Mouse (Mus musculus): Measurements from ENCODE around the gene Ssh3. TPM values are rescaled to one million over a fixed set of nuclear protein-coding genes. Genes with fewer than 3 reads are reported as not detected.

The Ssh3 gene
- polyA plus RNA-seq, 1 experiment from 2014 or later, result 4.4 TPM

- H3K4me1 ChIP-seq, result peaks cover 41% of the 10 kb centered on the region
- DNase-seq (ENCODE audit: low spot score), result no peak
- peak overlapping the region; percentile 61; the same call in 1 of the 2 replicates for H3K27ac ChIP-seq
- 18% methylated on average over 9 of the region's 9 CpGs for WGBS
- 0 out of 2 replicates have a peak overlapping the region, but pooled peaks have one; percentile 17 for H3K4me3 ChIP-seq
- no peaks in the 10 kb centered on the region for H3K9me3 ChIP-seq (replicated peaks)
- peaks cover 37% of the 10 kb centered on the region for H3K27me3 ChIP-seq (ENCODE audit: low read depth, poor library complexity, severe bottlenecking)
- no peaks in the 10 kb centered on the region for H3K36me3 ChIP-seq
These were observed 39.4 kb downstream of the Ssh3 start for GRCm38 (mm10) chr19:4229451-4230076.

GRCm38 (mm10) chr19:4228891-4229290 lies 40.1 kb downstream of the Ssh3 start:
- 78% methylated on average over 4 of the region's 4 CpGs for WGBS

GRCm38 (mm10) chr19:4227894-4228678 lies 40.9 kb downstream of the Ssh3 start:
- DNase-seq (ENCODE audit: low spot score), result peak; percentile 79
- Histone ChIP-seq H3K4me3 (no peak overlapping the region), H3K27ac (0 out of 2 replicates have a peak overlapping the region, but pooled peaks have one; percentile 42), H3K27me3 (ENCODE audit: low read depth, poor library complexity, severe bottlenecking) (peaks cover 34% of the 10 kb centered on the region), H3K36me3 (peaks cover under 1% of the 10 kb centered on the region; the same call in 1 of the 2 replicates), H3K4me1 (peaks cover 41% of the 10 kb centered on the region), H3K9me3 (replicated peaks) (no peaks in the 10 kb centered on the region)
- 19% methylated on average over 8 of the region's 8 CpGs for WGBS

More at GRCm38 (mm10) chr19:4228891-4229290, 40.1 kb downstream of the Ssh3 start:
- DNase-seq (ENCODE audit: low spot score), result no peak
- Histone ChIP-seq H3K4me1 (peaks cover 41% of the 10 kb centered on the region), H3K27me3 (ENCODE audit: low read depth, poor library complexity, severe bottlenecking) (peaks cover 37% of the 10 kb centered on the region), H3K4me3 (no peak overlapping the region), H3K36me3 (no peaks in the 10 kb centered on the region), H3K9me3 (replicated peaks) (no peaks in the 10 kb centered on the region), H3K27ac (no peak overlapping the region)

GRCm38 (mm10) chr19:4227446-4227845 lies 41.5 kb downstream of the Ssh3 start:
- H3K27ac ChIP-seq, result no peak overlapping the region
- no peak for DNase-seq (ENCODE audit: low spot score)
- peaks cover 7% of the 10 kb centered on the region for H3K36me3 ChIP-seq
- H3K4me3 ChIP-seq, result no peak overlapping the region
- 75% methylated on average over 5 of the region's 5 CpGs for WGBS
- no peaks in the 10 kb centered on the region for H3K9me3 ChIP-seq (replicated peaks)
- peaks cover 35% of the 10 kb centered on the region for H3K27me3 ChIP-seq (ENCODE audit: low read depth, poor library complexity, severe bottlenecking)
- peaks cover 42% of the 10 kb centered on the region for H3K4me1 ChIP-seq

GRCm38 (mm10) chr19:4226779-4227178 lies 42.2 kb downstream of the Ssh3 start:
- H3K36me3 ChIP-seq, result peaks cover 14% of the 10 kb centered on the region
- H3K4me1 ChIP-seq, result peaks cover 42% of the 10 kb centered on the region
- H3K27ac ChIP-seq, result no peak overlapping the region
- WGBS, result 89% methylated on average over 7 of the region's 7 CpGs
- no peak overlapping the region for H3K4me3 ChIP-seq
- no peak for DNase-seq (ENCODE audit: low spot score)
- H3K9me3 ChIP-seq (replicated peaks), result no peaks in the 10 kb centered on the region
- H3K27me3 ChIP-seq (ENCODE audit: low read depth, poor library complexity, severe bottlenecking), result peaks cover 42% of the 10 kb centered on the region

GRCm38 (mm10) chr19:4222165-4222564 lies 46.8 kb downstream of the Ssh3 start:
- Histone ChIP-seq H3K36me3 (peaks cover 29% of the 10 kb centered on the region), H3K4me3 (no peak overlapping the region), H3K9me3 (replicated peaks) (no peaks in the 10 kb centered on the region), H3K27me3 (ENCODE audit: low read depth, poor library complexity, severe bottlenecking) (peaks cover 25% of the 10 kb centered on the region), H3K27ac (no peak overlapping the region), H3K4me1 (peaks cover 53% of the 10 kb centered on the region)
- DNase-seq (ENCODE audit: low spot score), result no peak
- WGBS, result 78% methylated on average over 11 of the region's 11 CpGs

GRCm38 (mm10) chr19:4220957-4221743 lies 47.8 kb downstream of the Ssh3 start:
- WGBS, result 32% methylated on average over 14 of the region's 14 CpGs
- Histone ChIP-seq H3K4me1 (peaks cover 63% of the 10 kb centered on the region), H3K27ac (peak overlapping the region; percentile 39; the same call in 1 of the 2 replicates)

GRCm38 (mm10) chr19:4220416-4220815 lies 48.6 kb downstream of the Ssh3 start:
- no peak for DNase-seq (ENCODE audit: low spot score)
- Histone ChIP-seq H3K27ac (peak overlapping the region; percentile 39; the same call in 1 of the 2 replicates), H3K9me3 (replicated peaks) (no peaks in the 10 kb centered on the region), H3K4me1 (peaks cover 70% of the 10 kb centered on the region), H3K27me3 (ENCODE audit: low read depth, poor library complexity, severe bottlenecking) (peaks cover 35% of the 10 kb centered on the region), H3K36me3 (peaks cover 29% of the 10 kb centered on the region), H3K4me3 (no peak overlapping the region)
- WGBS, result 63% methylated on average over 4 of the region's 4 CpGs

More at GRCm38 (mm10) chr19:4220957-4221743, 47.8 kb downstream of the Ssh3 start:
- Histone ChIP-seq H3K4me3 (no peak overlapping the region), H3K36me3 (peaks cover 29% of the 10 kb centered on the region), H3K9me3 (replicated peaks) (no peaks in the 10 kb centered on the region), H3K27me3 (ENCODE audit: low read depth, poor library complexity, severe bottlenecking) (peaks cover 29% of the 10 kb centered on the region)
- DNase-seq (ENCODE audit: low spot score), result no peak

- H3K27me3 ChIP-seq (ENCODE audit: low read depth, poor library complexity, severe bottlenecking), result peaks cover 39% of the 10 kb centered on the region
- WGBS, result 88% methylated on average over 6 of the region's 6 CpGs
These were observed 49.0 kb downstream of the Ssh3 start for GRCm38 (mm10) chr19:4219943-4220342.

GRCm38 (mm10) chr19:4218784-4219183 lies 50.2 kb downstream of the Ssh3 start:
- Histone ChIP-seq H3K27me3 (ENCODE audit: low read depth, poor library complexity, severe bottlenecking) (peaks cover 42% of the 10 kb centered on the region), H3K4me3 (no peak overlapping the region), H3K4me1 (peaks cover 87% of the 10 kb centered on the region), H3K9me3 (replicated peaks) (no peaks in the 10 kb centered on the region), H3K36me3 (peaks cover 29% of the 10 kb centered on the region), H3K27ac (no peak overlapping the region)
- no peak for DNase-seq (ENCODE audit: low spot score)
- 75% methylated on average over 1 of the region's 1 CpGs for WGBS

More at GRCm38 (mm10) chr19:4219943-4220342, 49.0 kb downstream of the Ssh3 start:
- Histone ChIP-seq H3K4me3 (no peak overlapping the region), H3K27ac (0 out of 2 replicates have a peak overlapping the region, but pooled peaks have one; percentile 10), H3K36me3 (peaks cover 29% of the 10 kb centered on the region), H3K9me3 (replicated peaks) (no peaks in the 10 kb centered on the region), H3K4me1 (peaks cover 75% of the 10 kb centered on the region)
- no peak for DNase-seq (ENCODE audit: low spot score)

- peaks cover 29% of the 10 kb centered on the region for H3K36me3 ChIP-seq
- no peak overlapping the region for H3K4me3 ChIP-seq
- 84% methylated on average over 11 of the region's 11 CpGs for WGBS
- H3K9me3 ChIP-seq (replicated peaks), result no peaks in the 10 kb centered on the region
- peaks cover 92% of the 10 kb centered on the region for H3K4me1 ChIP-seq
- peaks cover 47% of the 10 kb centered on the region for H3K27me3 ChIP-seq (ENCODE audit: low read depth, poor library complexity, severe bottlenecking)
- DNase-seq (ENCODE audit: low spot score), result no peak
- H3K27ac ChIP-seq, result peak overlapping the region; percentile 97; the same call in 1 of the 2 replicates
These were observed 50.7 kb downstream of the Ssh3 start for GRCm38 (mm10) chr19:4218293-4218692.

GRCm38 (mm10) chr19:4217855-4218254 lies 51.1 kb downstream of the Ssh3 start:
- H3K4me3 ChIP-seq, result no peak overlapping the region
- no peak for DNase-seq (ENCODE audit: low spot score)
- 54% methylated on average over 3 of the region's 3 CpGs for WGBS
- H3K36me3 ChIP-seq, result peaks cover 26% of the 10 kb centered on the region
- H3K9me3 ChIP-seq (replicated peaks), result no peaks in the 10 kb centered on the region
- peaks cover 95% of the 10 kb centered on the region for H3K4me1 ChIP-seq
- H3K27me3 ChIP-seq (ENCODE audit: low read depth, poor library complexity, severe bottlenecking), result peaks cover 51% of the 10 kb centered on the region
- H3K27ac ChIP-seq, result peak overlapping the region; percentile 97; the same call in 1 of the 2 replicates

Measured in limb, embryonic 10.5 days (tissue).